Mouse (Mus musculus) retina, postnatal 1 day (tissue): ENCODE measurements around the gene Zic4.

ENCODE experiments used
- DNase-seq: peaks from one replicate; pipeline ENCODE4 v3.0.0-alpha.2; 2012

Zic4 gene

GRCm38 (mm10) chr9:91361856-91362601, at the start of gene Zic4:
Gene Zic4, plus strand, starts transcription at chr9:91362413.
- peak; percentile 84 for DNase-seq

GRCm38 (mm10) chr9:91347591-91347990, 14.6 kb upstream of the Zic4 start:
- DNase-seq, result no peak

- DNase-seq, result no peak
Measured at GRCm38 (mm10) chr9:91348746-91349145, 13.5 kb upstream of the Zic4 start.

GRCm38 (mm10) chr9:91350211-91350791, 11.9 kb upstream of the Zic4 start:
- peak; percentile 40 for DNase-seq

- DNase-seq, result peak; percentile 63
Measured at GRCm38 (mm10) chr9:91350861-91351291, 11.3 kb upstream of the Zic4 start.

- DNase-seq, result peak; percentile 10
Measured at GRCm38 (mm10) chr9:91351361-91351760, 10.9 kb upstream of the Zic4 start.

- peak; percentile 39 for DNase-seq
Measured at GRCm38 (mm10) chr9:91351961-91352411, 10.2 kb upstream of the Zic4 start.

- peak; percentile 54 for DNase-seq
Measured at GRCm38 (mm10) chr9:91352786-91353185, 9.4 kb upstream of the Zic4 start.

GRCm38 (mm10) chr9:91353551-91354433, 8.4 kb upstream of the Zic4 start:
- DNase-seq, result peak; percentile 51

GRCm38 (mm10) chr9:91354434-91355269, 7.6 kb upstream of the Zic4 start:
- DNase-seq, result peak; percentile 52

GRCm38 (mm10) chr9:91355270-91355589, 7.0 kb upstream of the Zic4 start:
- DNase-seq, result no peak

- DNase-seq, result peak; percentile 91
Measured at GRCm38 (mm10) chr9:91355629-91356352, 6.4 kb upstream of the Zic4 start.

GRCm38 (mm10) chr9:91356353-91356740, 5.9 kb upstream of the Zic4 start:
- DNase-seq, result peak; percentile 29

GRCm38 (mm10) chr9:91357321-91357720, 4.9 kb upstream of the Zic4 start:
- DNase-seq, result no peak

- DNase-seq, result peak; percentile 51
Measured at GRCm38 (mm10) chr9:91358851-91359687, 3.1 kb upstream of the Zic4 start.

GRCm38 (mm10) chr9:91360151-91361032, 1.8 kb upstream of the Zic4 start:
- peak; percentile 32 for DNase-seq

GRCm38 (mm10) chr9:91361033-91361855, 969 bp upstream of the Zic4 start:
- DNase-seq, result peak; percentile 55

GRCm38 (mm10) chr9:91363011-91363730, 958 bp downstream of the Zic4 start:
- DNase-seq, result peak; percentile 55
